Mouse (Mus musculus): ENCODE data around the gene Peak1. TPM values are rescaled to one million over a fixed set of nuclear protein-coding genes. Genes with fewer than 3 reads are reported as not detected.

Gene Peak1
- polyA plus RNA-seq, 1 experiment, result 0.01 TPM

DNA sequence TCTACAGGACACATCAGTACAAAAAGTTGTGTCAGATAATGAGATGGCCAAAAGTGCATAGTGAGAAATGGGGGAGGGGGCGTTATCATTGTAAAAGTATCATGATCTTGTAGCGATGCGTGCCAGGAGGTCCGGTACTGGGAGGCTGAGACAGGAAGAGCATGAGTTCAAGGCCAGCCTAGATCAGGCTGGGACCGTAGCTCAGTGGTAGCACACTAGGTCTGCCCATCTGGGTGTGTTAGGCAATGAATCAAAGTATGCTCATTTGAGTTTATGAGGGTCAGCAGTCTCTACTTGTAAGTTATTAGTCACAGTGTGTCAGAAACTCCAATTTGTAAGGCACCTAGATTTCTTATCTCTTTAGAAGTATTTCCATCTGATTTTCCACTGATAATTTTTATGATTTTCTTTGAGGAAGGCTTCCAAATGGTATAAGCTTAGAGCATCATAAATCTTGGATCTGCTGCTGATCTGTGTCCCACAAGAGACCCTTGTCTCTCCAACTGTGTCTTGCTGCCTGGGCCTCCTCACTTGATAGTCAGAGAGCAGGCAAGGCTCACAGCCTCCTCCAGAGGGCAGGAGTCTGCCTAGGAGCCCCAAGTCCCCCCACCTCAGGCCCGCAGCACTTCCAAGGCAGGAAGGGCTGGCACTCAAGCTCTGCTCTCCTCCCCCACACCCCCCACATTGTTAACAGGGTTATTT, 238.3 kb downstream of the Peak1 start:
- H3K4me1 ChIP-seq (ENCODE audit: control insufficient read depth), result no peaks in the 10 kb centered on the region
- no peaks in the 10 kb centered on the region for H3K36me3 ChIP-seq (ENCODE audit: control insufficient read depth)
- H3K4me3 ChIP-seq (replicated peaks), result no peak overlapping the region
- no peaks in the 10 kb centered on the region for H3K27me3 ChIP-seq (ENCODE audit: control insufficient read depth)
- H3K9me3 ChIP-seq (ENCODE audit: control insufficient read depth, low read length), result no peaks in the 10 kb centered on the region
- no peak for TF ChIP-seq GATA1 (IDR thresholded peaks at IDR 0.05; ENCODE audit: low read length)
- TF ChIP-seq TAL1 (IDR thresholded peaks at IDR 0.05; ENCODE audit: low read length), result no peak

DNA sequence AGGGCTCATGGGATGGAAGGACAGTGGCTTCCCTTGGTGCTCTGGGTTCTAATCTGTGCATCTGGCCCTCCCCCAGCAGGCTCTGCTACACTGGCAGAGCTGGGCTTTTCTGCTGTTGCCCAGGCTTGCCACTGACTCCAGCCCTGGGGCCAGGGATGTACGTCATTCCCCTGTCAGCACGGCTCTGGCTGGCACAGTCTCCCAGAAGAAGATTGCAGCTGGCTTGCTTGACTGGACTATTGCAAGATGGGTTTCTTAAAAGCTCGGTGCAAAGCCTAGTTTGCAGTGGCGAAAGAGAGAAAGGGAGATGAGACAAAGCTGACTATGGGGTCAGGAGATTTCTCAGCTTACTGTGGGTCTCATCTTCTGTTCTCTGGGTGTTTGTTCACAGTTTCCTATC, 240.5 kb downstream of the Peak1 start:
- Histone ChIP-seq H3K27me3 (ENCODE audit: control insufficient read depth) (no peaks in the 10 kb centered on the region), H3K4me1 (ENCODE audit: control insufficient read depth) (no peaks in the 10 kb centered on the region), H3K9me3 (ENCODE audit: control insufficient read depth, low read length) (no peaks in the 10 kb centered on the region), H3K36me3 (ENCODE audit: control insufficient read depth) (no peaks in the 10 kb centered on the region), H3K4me3 (replicated peaks) (no peak overlapping the region)
- TF ChIP-seq GATA1 (IDR thresholded peaks at IDR 0.05; ENCODE audit: low read length), result no peak
- TF ChIP-seq TAL1 (IDR thresholded peaks at IDR 0.05; ENCODE audit: low read length), result no peak

DNA sequence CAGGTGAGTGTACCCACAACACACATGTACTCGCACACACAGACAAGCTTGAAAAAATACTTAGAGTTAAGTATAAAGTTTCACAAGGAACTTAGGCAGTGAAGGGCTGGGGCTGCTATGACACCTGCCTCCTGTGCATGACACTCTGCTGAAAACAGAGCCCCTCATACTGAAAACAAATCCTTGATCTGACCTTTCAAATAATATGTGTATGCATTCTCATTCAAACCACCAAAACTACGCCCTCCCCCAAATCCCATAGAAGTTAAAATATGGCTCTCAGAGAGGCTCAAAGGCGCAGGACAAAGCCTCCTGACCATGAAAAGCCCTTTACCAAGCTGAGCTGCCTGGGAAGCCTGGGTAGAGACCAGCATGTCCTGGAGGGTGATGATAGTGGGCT, 242.6 kb downstream of the Peak1 start:
- no peaks in the 10 kb centered on the region for H3K36me3 ChIP-seq (ENCODE audit: control insufficient read depth)
- TF ChIP-seq TAL1 (IDR thresholded peaks at IDR 0.05; ENCODE audit: low read length) (no peak), GATA1 (IDR thresholded peaks at IDR 0.05; ENCODE audit: low read length) (no peak)
- no peaks in the 10 kb centered on the region for H3K4me1 ChIP-seq (ENCODE audit: control insufficient read depth)
- no peak overlapping the region for H3K4me3 ChIP-seq (replicated peaks)
- no peaks in the 10 kb centered on the region for H3K9me3 ChIP-seq (ENCODE audit: control insufficient read depth, low read length)
- no peaks in the 10 kb centered on the region for H3K27me3 ChIP-seq (ENCODE audit: control insufficient read depth)

DNA sequence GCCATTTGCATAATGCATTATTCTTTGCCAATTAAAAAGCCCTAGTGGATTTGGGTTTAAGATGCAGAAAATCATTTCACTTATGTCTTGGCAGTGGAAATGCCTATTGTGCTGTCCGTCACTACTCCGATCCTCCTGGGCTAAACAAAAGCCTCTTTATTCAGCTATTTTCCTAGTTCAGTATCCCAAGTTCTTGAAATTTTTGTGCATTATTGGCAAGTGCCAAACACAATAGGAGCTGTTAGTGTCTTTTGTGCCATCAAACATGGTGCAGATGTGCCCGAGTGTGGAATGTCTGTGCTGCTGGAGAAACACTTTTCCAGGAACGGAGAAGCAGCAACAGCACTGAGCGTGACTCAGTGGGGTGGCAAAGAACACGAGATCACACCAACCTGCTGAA, 250.2 kb downstream of the Peak1 start:
- Histone ChIP-seq H3K9me3 (ENCODE audit: control insufficient read depth, low read length) (no peaks in the 10 kb centered on the region), H3K4me1 (ENCODE audit: control insufficient read depth) (peaks cover 14% of the 10 kb centered on the region), H3K4me3 (replicated peaks) (no peak overlapping the region), H3K36me3 (ENCODE audit: control insufficient read depth) (no peaks in the 10 kb centered on the region), H3K27me3 (ENCODE audit: control insufficient read depth) (no peaks in the 10 kb centered on the region)
- TF ChIP-seq GATA1 (IDR thresholded peaks at IDR 0.05; ENCODE audit: low read length) (no peak), TAL1 (IDR thresholded peaks at IDR 0.05; ENCODE audit: low read length) (no peak)

DNA sequence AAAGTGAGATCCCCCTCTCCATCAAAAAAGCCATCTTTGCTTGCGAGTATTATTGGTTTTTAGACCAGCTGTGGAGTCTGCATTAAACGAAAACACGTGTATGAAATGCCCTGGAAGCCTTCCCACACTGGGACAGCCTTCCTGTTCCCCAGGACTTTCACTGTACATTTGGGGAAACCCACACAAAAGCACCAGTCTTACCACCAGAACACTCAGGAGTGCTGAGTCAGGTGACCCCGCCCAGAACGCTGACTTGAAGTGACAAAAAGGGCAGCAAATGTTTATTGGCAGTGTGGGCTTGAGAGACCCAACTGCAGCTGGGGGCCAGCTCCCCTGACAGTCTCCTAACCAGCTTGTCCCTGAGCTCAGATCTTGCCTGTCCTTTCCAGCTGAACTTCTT, 251.7 kb downstream of the Peak1 start:
- Histone ChIP-seq H3K36me3 (ENCODE audit: control insufficient read depth) (no peaks in the 10 kb centered on the region), H3K27me3 (ENCODE audit: control insufficient read depth) (0 out of 2 replicates have a peak, but pooled peaks cover 6% of the 10 kb centered on the region), H3K4me1 (ENCODE audit: control insufficient read depth) (peaks cover 19% of the 10 kb centered on the region), H3K4me3 (replicated peaks) (no peak overlapping the region), H3K9me3 (ENCODE audit: control insufficient read depth, low read length) (no peaks in the 10 kb centered on the region)
- TF ChIP-seq GATA1 (IDR thresholded peaks at IDR 0.05; ENCODE audit: low read length), result no peak
- TF ChIP-seq TAL1 (IDR thresholded peaks at IDR 0.05; ENCODE audit: low read length), result no peak

DNA sequence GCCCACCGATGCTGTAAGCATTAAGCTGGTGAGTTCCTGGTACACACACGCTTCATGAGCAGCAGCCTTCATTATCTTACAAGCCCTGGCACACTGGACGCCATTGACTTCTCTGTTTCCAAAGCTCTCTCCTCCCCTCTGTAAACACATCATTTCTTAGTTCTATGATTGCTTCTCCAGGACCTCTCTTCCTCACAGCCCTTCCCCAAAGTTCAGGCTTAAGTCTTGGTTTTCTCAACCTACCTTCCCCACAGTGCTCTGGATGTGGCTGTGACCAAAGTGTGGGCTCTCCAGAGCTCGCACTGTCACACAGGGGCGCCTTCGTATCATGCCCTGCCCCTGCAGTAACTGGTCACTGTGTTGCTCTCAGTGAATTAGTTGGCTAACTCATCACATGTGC, 252.5 kb downstream of the Peak1 start, which contains the start of gene Tspan3:
Tspan3 (minus strand) TSS at position 101 of the 400 bp plus-strand sequence.
- TF ChIP-seq TAL1 (IDR thresholded peaks at IDR 0.05; ENCODE audit: low read length) (no peak), GATA1 (IDR thresholded peaks at IDR 0.05; ENCODE audit: low read length) (no peak)
- Histone ChIP-seq H3K27me3 (ENCODE audit: control insufficient read depth) (peaks cover 11% of the 10 kb centered on the region), H3K4me1 (ENCODE audit: control insufficient read depth) (peaks cover 26% of the 10 kb centered on the region), H3K4me3 (replicated peaks) (no peak within 1 kb of the TSS), H3K36me3 (ENCODE audit: control insufficient read depth) (no peaks in the 10 kb centered on the region), H3K9me3 (ENCODE audit: control insufficient read depth, low read length) (no peaks in the 10 kb centered on the region)

DNA sequence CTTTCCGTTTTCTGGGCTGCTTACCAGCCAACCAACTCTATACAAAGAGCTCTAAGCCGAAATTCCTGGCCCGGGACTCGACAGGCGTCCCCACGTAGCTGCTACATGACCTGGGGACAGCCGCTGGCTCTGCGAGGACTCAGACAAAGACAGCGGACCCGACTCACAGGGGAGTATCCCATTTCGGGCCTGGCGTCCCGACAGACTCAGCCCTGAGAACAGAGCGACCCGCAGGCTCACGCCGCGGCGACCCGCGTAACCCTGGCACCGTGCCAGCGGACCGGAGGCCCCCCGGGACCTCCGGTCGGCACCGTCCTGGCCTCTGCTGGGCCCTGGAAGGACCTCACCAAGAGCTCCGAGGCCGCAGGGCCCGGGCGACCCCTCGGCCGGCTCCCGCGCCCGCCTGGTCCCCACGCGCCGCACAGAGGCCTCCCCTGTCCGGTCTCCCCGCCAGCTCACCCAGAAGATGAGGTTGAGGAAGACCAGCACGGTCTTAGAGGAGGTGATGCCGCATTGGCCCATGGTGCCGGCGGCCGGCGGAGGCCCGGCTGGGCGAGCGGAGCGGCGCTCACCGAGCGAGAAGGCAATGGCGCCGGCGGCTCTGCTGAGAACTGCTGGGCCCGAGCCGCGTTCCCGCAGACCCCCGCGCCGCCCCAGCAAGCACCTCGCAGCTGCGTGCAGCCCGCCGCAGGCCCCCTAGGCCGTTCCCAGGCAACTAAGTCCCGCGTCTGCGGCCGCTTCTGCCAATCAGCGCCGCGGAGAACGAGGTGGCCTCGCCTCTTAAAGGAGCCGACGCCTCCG, 257.3 kb downstream of the Peak1 start:
- H3K27me3 ChIP-seq (ENCODE audit: control insufficient read depth), result peaks cover 13% of the 10 kb centered on the region
- TF ChIP-seq GATA1 (IDR thresholded peaks at IDR 0.05; ENCODE audit: low read length), result no peak
- no peak for TF ChIP-seq TAL1 (IDR thresholded peaks at IDR 0.05; ENCODE audit: low read length)
- peaks cover 26% of the 10 kb centered on the region for H3K4me1 ChIP-seq (ENCODE audit: control insufficient read depth)
- no peaks in the 10 kb centered on the region for H3K36me3 ChIP-seq (ENCODE audit: control insufficient read depth)
- peak overlapping the region; percentile 89 for H3K4me3 ChIP-seq (replicated peaks)
- H3K9me3 ChIP-seq (ENCODE audit: control insufficient read depth, low read length), result no peaks in the 10 kb centered on the region

DNA sequence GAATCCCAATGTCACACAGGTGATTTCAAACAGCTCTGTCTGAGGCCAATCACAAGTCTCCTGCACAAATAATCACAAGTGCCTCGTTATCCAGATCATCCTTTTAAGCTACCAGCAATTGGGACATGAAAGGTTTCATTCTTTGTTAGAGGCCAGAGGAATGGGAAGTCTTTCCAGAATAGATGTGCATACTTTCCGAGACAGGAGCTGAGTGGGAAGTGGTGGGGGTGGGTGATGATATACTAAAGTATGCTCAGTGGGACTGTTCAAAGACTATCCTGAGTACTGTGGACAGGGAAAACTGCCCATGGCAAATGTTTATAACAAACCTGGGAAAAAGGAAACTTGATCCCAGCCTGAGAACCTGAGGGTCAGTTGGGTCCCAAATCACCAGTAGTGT, 258.4 kb downstream of the Peak1 start:
- TF ChIP-seq GATA1 (IDR thresholded peaks at IDR 0.05; ENCODE audit: low read length) (no peak), TAL1 (IDR thresholded peaks at IDR 0.05; ENCODE audit: low read length) (no peak)
- Histone ChIP-seq H3K4me1 (ENCODE audit: control insufficient read depth) (peaks cover 22% of the 10 kb centered on the region), H3K4me3 (replicated peaks) (no peak overlapping the region), H3K9me3 (ENCODE audit: control insufficient read depth, low read length) (no peaks in the 10 kb centered on the region), H3K27me3 (ENCODE audit: control insufficient read depth) (peaks cover 13% of the 10 kb centered on the region), H3K36me3 (ENCODE audit: control insufficient read depth) (no peaks in the 10 kb centered on the region)

DNA sequence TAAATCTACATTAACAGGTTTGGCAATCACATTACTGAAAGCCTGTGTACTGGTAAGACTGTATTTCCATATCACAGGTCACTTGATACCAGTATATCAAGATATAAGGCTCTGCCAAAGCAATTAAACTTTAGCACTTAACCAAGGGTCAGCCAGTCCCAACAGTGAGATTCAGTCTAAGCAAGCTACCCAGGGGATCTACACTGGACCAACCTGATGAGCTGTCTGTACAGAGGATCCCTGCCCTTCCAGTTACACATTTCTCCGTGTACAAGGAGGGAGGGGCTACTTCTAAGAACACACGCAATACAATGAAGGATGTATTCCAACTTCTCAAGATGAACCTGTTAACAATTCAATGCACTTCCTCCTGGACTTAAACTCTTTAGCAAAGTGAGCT, 259.8 kb downstream of the Peak1 start:
- peaks cover 22% of the 10 kb centered on the region for H3K4me1 ChIP-seq (ENCODE audit: control insufficient read depth)
- H3K4me3 ChIP-seq (replicated peaks), result no peak overlapping the region
- no peaks in the 10 kb centered on the region for H3K9me3 ChIP-seq (ENCODE audit: control insufficient read depth, low read length)
- TF ChIP-seq TAL1 (IDR thresholded peaks at IDR 0.05; ENCODE audit: low read length) (no peak), GATA1 (IDR thresholded peaks at IDR 0.05; ENCODE audit: low read length) (no peak)
- peaks cover 13% of the 10 kb centered on the region for H3K27me3 ChIP-seq (ENCODE audit: control insufficient read depth)
- H3K36me3 ChIP-seq (ENCODE audit: control insufficient read depth), result no peaks in the 10 kb centered on the region

All from erythroblast, embryonic 14.5 days (primary cell).